Mouse (Mus musculus) heart, adult 9 months (tissue): ENCODE data around the gene Hmgb1.

Source experiments
- DNase-seq, 2 experiments: peaks; one replicate each; pipeline ENCODE4 v3.0.0; 2022; ENCODE audit warnings: low spot score in 2 of 2

Hmgb1 gene

GRCm38 (mm10) chr5:149021120-149021519 is 163.2 kb downstream of the Hmgb1 start:
- no peak for DNase-seq

GRCm38 (mm10) chr5:149020681-149021062 is 163.6 kb downstream of the Hmgb1 start:
- DNase-seq: no peak

GRCm38 (mm10) chr5:149020059-149020680 is 164.1 kb downstream of the Hmgb1 start:
- DNase-seq: no peak

GRCm38 (mm10) chr5:149017666-149018415 is 166.4 kb downstream of the Hmgb1 start:
- DNase-seq: no peak

- no peak for DNase-seq
These were observed 167.1 kb downstream of the Hmgb1 start for GRCm38 (mm10) chr5:149017181-149017580.

GRCm38 (mm10) chr5:149016261-149016660 is 168.0 kb downstream of the Hmgb1 start:
- DNase-seq: no peak

- no peak for DNase-seq
These were observed 168.7 kb downstream of the Hmgb1 start for GRCm38 (mm10) chr5:149015335-149016201.

- no peak for DNase-seq
These were observed 169.6 kb downstream of the Hmgb1 start for GRCm38 (mm10) chr5:149014600-149015268.

- DNase-seq: no peak
These were observed 170.3 kb downstream of the Hmgb1 start for GRCm38 (mm10) chr5:149013817-149014508.

- DNase-seq: no peak
These were observed 175.2 kb downstream of the Hmgb1 start for GRCm38 (mm10) chr5:149009111-149009510.

GRCm38 (mm10) chr5:149007295-149007646 is 177.0 kb downstream of the Hmgb1 start:
- DNase-seq: peak in 1 of 2 experiments; percentile 26

- DNase-seq: peak; percentile 97 to 100
These were observed 177.7 kb downstream of the Hmgb1 start for GRCm38 (mm10) chr5:149006362-149007294.

- DNase-seq: no peak
These were observed 178.5 kb downstream of the Hmgb1 start for GRCm38 (mm10) chr5:149005701-149006361.

GRCm38 (mm10) chr5:149005083-149005482 is 179.2 kb downstream of the Hmgb1 start:
- no peak for DNase-seq

- DNase-seq: no peak
These were observed 181.2 kb downstream of the Hmgb1 start for GRCm38 (mm10) chr5:149003137-149003536.

GRCm38 (mm10) chr5:149002803-149003115 is 181.5 kb downstream of the Hmgb1 start:
- DNase-seq: no peak

GRCm38 (mm10) chr5:149002034-149002802 is 182.1 kb downstream of the Hmgb1 start:
- no peak for DNase-seq

GRCm38 (mm10) chr5:148999802-149000201 is 184.5 kb downstream of the Hmgb1 start:
- no peak for DNase-seq

- no peak for DNase-seq
These were observed 185.8 kb downstream of the Hmgb1 start for GRCm38 (mm10) chr5:148998512-148998911.
